Mouse (Mus musculus) fat pad, adult 2 months (tissue): ENCODE measurements around the gene Dazap2.
"Not testable (repeated sequence)": the region's sequence is repeated elsewhere in the genome, so short reads cannot be mapped to it uniquely, and the experiment has no call there.

Source experiments
- DNase-seq: peaks from one replicate; pipeline ENCODE4 v3.0.0-alpha.2; 2011; ENCODE audit warnings: low read depth, low spot score; ENCODE audit errors: extremely low read depth

Gene Dazap2

GRCm38 (mm10) chr15:100606677-100607076, 8.5 kb upstream of the Dazap2 start:
- not testable (repeated sequence) for DNase-seq

- DNase-seq = no peak
Observed at GRCm38 (mm10) chr15:100611951-100612350, 3.2 kb upstream of the Dazap2 start.

GRCm38 (mm10) chr15:100612432-100612831, 2.7 kb upstream of the Dazap2 start:
- no peak for DNase-seq

- no peak for DNase-seq
Observed at GRCm38 (mm10) chr15:100613584-100613983, 1.6 kb upstream of the Dazap2 start.

- no peak for DNase-seq
Observed at GRCm38 (mm10) chr15:100614218-100614995, 742 bp upstream of the Dazap2 start.

GRCm38 (mm10) chr15:100615825-100616220, 674 bp downstream of the Dazap2 start:
- DNase-seq = no peak

- DNase-seq = no peak
Observed at GRCm38 (mm10) chr15:100616221-100616620, 1.1 kb downstream of the Dazap2 start.

GRCm38 (mm10) chr15:100619200-100619599, 4.1 kb downstream of the Dazap2 start:
- no peak for DNase-seq

GRCm38 (mm10) chr15:100621671-100622070, 6.5 kb downstream of the Dazap2 start:
- DNase-seq = not testable (repeated sequence)

GRCm38 (mm10) chr15:100622164-100622563, 7.0 kb downstream of the Dazap2 start:
- no peak for DNase-seq

- DNase-seq = no peak
Observed at GRCm38 (mm10) chr15:100623754-100624153, 8.6 kb downstream of the Dazap2 start.

- DNase-seq = no peak
Observed at GRCm38 (mm10) chr15:100624435-100624834, 9.3 kb downstream of the Dazap2 start.

GRCm38 (mm10) chr15:100627287-100627686, 12.1 kb downstream of the Dazap2 start:
- DNase-seq = no peak

GRCm38 (mm10) chr15:100627774-100628370, 12.7 kb downstream of the Dazap2 start:
- no peak for DNase-seq

- no peak for DNase-seq
Observed at GRCm38 (mm10) chr15:100628797-100629196, 13.6 kb downstream of the Dazap2 start.

GRCm38 (mm10) chr15:100630126-100630525, 15.0 kb downstream of the Dazap2 start:
- no peak for DNase-seq

- no peak for DNase-seq
Observed at GRCm38 (mm10) chr15:100631454-100632170, 16.5 kb downstream of the Dazap2 start.

GRCm38 (mm10) chr15:100632323-100632722, 17.2 kb downstream of the Dazap2 start:
- no peak for DNase-seq

GRCm38 (mm10) chr15:100633341-100633740, 18.2 kb downstream of the Dazap2 start:
- no peak for DNase-seq

GRCm38 (mm10) chr15:100635239-100635638, 20.1 kb downstream of the Dazap2 start:
- DNase-seq = no peak

- DNase-seq = no peak
Observed at GRCm38 (mm10) chr15:100635851-100636645, 20.9 kb downstream of the Dazap2 start.
